In genomic region chr14:25640421-25641056, GRCm38 (mm10) we compare ENCODE assay signal across 8 mouse cellular contexts. TPM values are rescaled to one million over a fixed set of nuclear protein-coding genes. Genes with fewer than 3 reads are reported as not detected.
DNase-seq lines count a peak whose midpoint lies in the region; ATAC-seq and TF ChIP-seq lines count a peak whose summit lies in the region.
"Had no signal": no experiment of that assay in that cellular context is flagged by ENCODE, and none has a peak within 500 bp of the region (broad histone marks: within the 10 kb centered on the region; RNA-seq: fewer than 3 reads in every experiment).

No protein-coding gene starts in this region.

- no peak for TF ChIP-seq CTCF in midbrain, postnatal 0 days (IDR thresholded peaks at IDR 0.05)
- no peak for TF ChIP-seq CTCF in heart, postnatal 0 days (IDR thresholded peaks at IDR 0.05; ENCODE audit: low read depth)

- H3K4me1 ChIP-seq in midbrain, embryonic 12.5 days = peaks cover 21% of the 10 kb centered on the region
- H3K4me1 ChIP-seq in midbrain, postnatal 0 days (ENCODE audit: insufficient read depth, low read length) = 0 out of 2 replicates have a peak, but pooled peaks cover 4% of the 10 kb centered on the region
- peaks cover 20% of the 10 kb centered on the region for H3K4me1 ChIP-seq in heart, postnatal 0 days (ENCODE audit: control insufficient read depth, insufficient read depth)

- no peak for ATAC-seq in midbrain, embryonic 12.5 days (ENCODE audit: low FRiP score, low read depth)
- no peak for ATAC-seq in midbrain, postnatal 0 days (ENCODE audit: low FRiP score)
- ATAC-seq in heart, postnatal 0 days (ENCODE audit: insufficient read depth, low read depth) = peak; percentile 88

- no peak overlapping the region for H3K9ac ChIP-seq in midbrain, embryonic 12.5 days (replicated peaks)
- H3K9ac ChIP-seq in midbrain, postnatal 0 days (replicated peaks; ENCODE audit: low read length, poor library complexity, severe bottlenecking) = no peak overlapping the region
- H3K9ac ChIP-seq in heart, postnatal 0 days (replicated peaks; ENCODE audit: low read depth, low read length) = no peak overlapping the region
- H3K9ac ChIP-seq: liver, embryonic 15.5 days had no signal

- H3K9me3 ChIP-seq in midbrain, embryonic 12.5 days = no peaks in the 10 kb centered on the region
- H3K9me3 ChIP-seq in midbrain, postnatal 0 days (ENCODE audit: low read length) = no peaks in the 10 kb centered on the region
- H3K9me3 ChIP-seq in heart, postnatal 0 days (replicated peaks; ENCODE audit: control insufficient read depth, low read length) = no peaks in the 10 kb centered on the region
- H3K9me3 ChIP-seq: liver, embryonic 15.5 days had no signal

- H3K27me3 ChIP-seq in midbrain, embryonic 12.5 days = no peaks in the 10 kb centered on the region
- no peaks in the 10 kb centered on the region for H3K27me3 ChIP-seq in midbrain, postnatal 0 days (ENCODE audit: insufficient read depth, low read length)
- no peaks in the 10 kb centered on the region for H3K27me3 ChIP-seq in heart, postnatal 0 days (ENCODE audit: control insufficient read depth, insufficient read depth, low read length)
- H3K27me3 ChIP-seq: liver, embryonic 15.5 days had no signal

- DNase-seq in midbrain, postnatal 0 days (ENCODE audit: low spot score) = no peak
- DNase-seq in adrenal gland, adult 8-10 months = peak; percentile 67
- DNase-seq in heart, postnatal 0 days (ENCODE audit: low spot score) = peak; percentile 87
- peak; percentile 73 to 81 for DNase-seq in natural killer cell, adult 2 months (ENCODE audit: low spot score in 2 of 2)
- no peak for DNase-seq in frontal cortex, postnatal 10 days (ENCODE audit: low spot score in 2 of 2)
- DNase-seq in embryo, embryonic 9.5 days (ENCODE audit: extremely low spot score) = no peak

- H3K27ac ChIP-seq in midbrain, embryonic 12.5 days (replicated peaks) = peak overlapping the region; percentile 36
- no peak overlapping the region for H3K27ac ChIP-seq in midbrain, postnatal 0 days (ENCODE audit: low read depth, low read length)
- peak overlapping the region; percentile 89 for H3K27ac ChIP-seq in heart, postnatal 0 days (ENCODE audit: low read depth)
- H3K27ac ChIP-seq: liver, embryonic 15.5 days had no signal

- WGBS in midbrain, embryonic 12.5 days = 78% methylated on average over 6 of the region's 6 CpGs
- WGBS in midbrain, postnatal 0 days = 58% methylated on average over 6 of the region's 6 CpGs
- WGBS in heart, postnatal 0 days = 14% methylated on average over 6 of the region's 6 CpGs

- H3K4me2 ChIP-seq in midbrain, embryonic 12.5 days (replicated peaks) = no peak overlapping the region
- H3K4me2 ChIP-seq in midbrain, postnatal 0 days (ENCODE audit: low read depth, low read length, poor library complexity, severe bottlenecking) = no peak overlapping the region
- H3K4me2 ChIP-seq in heart, postnatal 0 days (ENCODE audit: low read depth, low read length) = no peak overlapping the region
- H3K4me2 ChIP-seq: liver, embryonic 15.5 days had no signal

- TF ChIP-seq EP300 in heart, postnatal 0 days (IDR thresholded peaks at IDR 0.05; ENCODE audit: low read depth) = no peak

- peaks cover 80% of the 10 kb centered on the region for H3K36me3 ChIP-seq in midbrain, embryonic 12.5 days
- H3K36me3 ChIP-seq in midbrain, postnatal 0 days (ENCODE audit: insufficient read depth, low read length) = peaks cover 67% of the 10 kb centered on the region
- H3K36me3 ChIP-seq in heart, postnatal 0 days (replicated peaks; ENCODE audit: control insufficient read depth, insufficient read depth, low read length) = peaks cover 50% of the 10 kb centered on the region

- H3K4me3 ChIP-seq in midbrain, embryonic 12.5 days = no peak overlapping the region
- H3K4me3 ChIP-seq in midbrain, postnatal 0 days (ENCODE audit: low read depth, low read length) = no peak overlapping the region
- no peak overlapping the region for H3K4me3 ChIP-seq in heart, postnatal 0 days (ENCODE audit: low read depth, low read length)
- H3K4me3 ChIP-seq: liver, embryonic 15.5 days had no signal

RNA-seq across cellular contexts. Expression of gene Ppif, which starts 53.4 kb away (rescaled TPM):
- polyA plus RNA-seq in midbrain, embryonic 12.5 days (2016; fragmentation: Nextera tagmentation; extraction: Ambion mirVana) = 28.7 and 29.7 TPM in 2 replicates
- 51.4 and 55.8 TPM in 2 replicates for total RNA-seq in midbrain, postnatal 0 days (2014; rRNA removed)
- polyA plus RNA-seq in midbrain, postnatal 0 days (2015; fragmentation: Nextera tagmentation; extraction: Ambion mirVana) = 50.2 and 52.2 TPM in 2 replicates
- total RNA-seq in adrenal gland, adult 8-10 months (2022) = 10 to 100 TPM; 17.3 to 23.5 (median 19.4) TPM
- total RNA-seq in heart, postnatal 0 days (2014; rRNA removed; ENCODE audit: low replicate concordance) = 205 and 222 TPM in 2 replicates
- polyA plus RNA-seq in heart, postnatal 0 days (2015; fragmentation: Nextera tagmentation; extraction: Ambion mirVana) = 140 and 151 TPM in 2 replicates

Comparison
In these comparisons a context has a peak if more than half of its experiments do, and no peak if none do; other contexts are left out.
1. DNase-seq: peak in adrenal gland, adult 8-10 months (single experiment), heart, postnatal 0 days (single experiment) and natural killer cell, adult 2 months (2 of 2); none in midbrain, postnatal 0 days (single experiment), frontal cortex, postnatal 10 days (0 of 2) and embryo, embryonic 9.5 days (single experiment).